Mouse (Mus musculus): ENCODE measurements around the gene Bicd1.

GRCm38 (mm10) chr6:149374986-149375457 is 33.7 kb upstream of the Bicd1 start:
- TF ChIP-seq CTCF (IDR thresholded peaks at IDR 0.05; ENCODE audit: extremely low read depth, insufficient read length, insufficient replicate concordance, low read depth, low read length) (no peak), POLR2A (IDR thresholded peaks at IDR 0.05; ENCODE audit: low read depth, low read length) (no peak)

Data from small intestine, adult 2 months (tissue).